In the genomic region with DNA sequence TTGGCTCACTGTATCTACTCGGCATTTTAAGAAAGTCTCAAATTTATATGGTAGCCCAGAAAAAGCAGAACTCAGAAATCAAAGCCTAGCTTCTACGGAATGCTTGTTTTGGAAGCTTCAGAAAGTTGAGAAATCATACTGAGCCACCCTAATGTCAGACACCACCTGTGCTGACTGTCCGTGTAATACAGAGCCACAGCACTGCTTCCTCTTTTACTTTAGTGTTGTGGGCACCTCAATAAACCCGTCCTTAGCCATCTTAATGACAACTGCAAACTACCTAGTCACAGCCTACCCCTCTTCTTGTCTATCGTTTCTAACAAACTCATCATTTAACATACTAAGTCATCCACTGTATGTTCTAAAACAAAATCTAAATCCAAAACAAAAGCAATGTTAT, we compare ENCODE assay signal across 19 mouse cellular contexts. TPM values are rescaled to one million over a fixed set of nuclear protein-coding genes. Genes with fewer than 3 reads are reported as not detected.
DNase-seq lines count a peak whose midpoint lies in the region; ATAC-seq and TF ChIP-seq lines count a peak whose summit lies in the region.
"Had no signal": no experiment of that assay in that cellular context is flagged by ENCODE, and none has a peak within 500 bp of the region (broad histone marks: within the 10 kb centered on the region; RNA-seq: fewer than 3 reads in every experiment).

No protein-coding gene starts in this region.

- peaks cover 3 to 8% of the 10 kb centered on the region in 2 experiments; a peak in 3 of 4 replicates for H3K4me1 ChIP-seq in MEL (ENCODE audit: control insufficient read depth in 1 of 2, insufficient read depth in 2 of 2, low read length in 2 of 2)
- peaks cover 37% of the 10 kb centered on the region for H3K4me1 ChIP-seq in liver, embryonic 15.5 days (replicated peaks)

- peak overlapping the region; percentile 2; the same call in 1 of the 2 replicates for H3K4me3 ChIP-seq in layer of hippocampus, adult 2 months
- H3K4me3 ChIP-seq in MEL (ENCODE audit: control insufficient read depth in 1 of 2, insufficient read depth in 1 of 2, low read depth in 2 of 2, low read length in 2 of 2): no peak overlapping the region
- H3K4me3 ChIP-seq in liver, embryonic 15.5 days (replicated peaks): no peak overlapping the region
- H3K4me3 ChIP-seq: forebrain, embryonic 13.5 days; hindbrain, embryonic 10.5 days; limb, embryonic 15.5 days; midbrain, embryonic 15.5 days; neural tube, embryonic 15.5 days had no signal

- H3K79me2 ChIP-seq in MEL (ENCODE audit: control insufficient read depth, insufficient read depth, low read length, poor library complexity): peaks cover 38% of the 10 kb centered on the region

- WGBS in liver, embryonic 15.5 days (ENCODE audit: insufficient replicate concordance): 43% methylated on average over 5 of the region's 5 CpGs

- TF ChIP-seq CTCF in layer of hippocampus, adult 2 months (conservative IDR thresholded peaks at IDR 0.05): no peak
- no peak for TF ChIP-seq CTCF in MEL (IDR thresholded peaks at IDR 0.05 in 2 of 3, conservative IDR thresholded peaks at IDR 0.05 in 1 of 3; ENCODE audit: control insufficient read depth in 1 of 3, insufficient read depth in 1 of 3, low read depth in 2 of 3, low read length in 3 of 3, poor library complexity in 1 of 3, severe bottlenecking in 1 of 3)

- no peaks in the 10 kb centered on the region for H3K27me3 ChIP-seq in MEL (ENCODE audit: control insufficient read depth in 1 of 2, insufficient read depth in 2 of 2, low read length in 2 of 2)
- no peaks in the 10 kb centered on the region for H3K27me3 ChIP-seq in liver, embryonic 15.5 days
- H3K27me3 ChIP-seq in splenic B cell, adult 2 months (ENCODE audit: control insufficient read depth, insufficient read depth, low read length, poor library complexity, severe bottlenecking): no peaks in the 10 kb centered on the region
- H3K27me3 ChIP-seq: forebrain, embryonic 13.5 days; limb, embryonic 15.5 days; midbrain, embryonic 15.5 days; neural tube, embryonic 15.5 days had no signal

- ATAC-seq in liver, embryonic 15.5 days (ENCODE audit: insufficient read depth): no peak
- ATAC-seq: forebrain, embryonic 13.5 days; hindbrain, postnatal 0 days; intestine, postnatal 0 days; lung, postnatal 0 days; midbrain, embryonic 15.5 days had no signal

- no peak for TF ChIP-seq POLR2A in MEL (IDR thresholded peaks at IDR 0.05; ENCODE audit: control insufficient read depth in 1 of 2, insufficient read depth in 1 of 2, low read depth in 1 of 2, low read length in 2 of 2, poor library complexity in 1 of 2)

- H3K4me2 ChIP-seq in liver, embryonic 15.5 days: peak overlapping the region; percentile 93; the same call in 1 of the 2 replicates
- H3K4me2 ChIP-seq: forebrain, embryonic 13.5 days; limb, embryonic 15.5 days; midbrain, embryonic 15.5 days; neural tube, embryonic 15.5 days had no signal

- peaks cover 20 to 21% of the 10 kb centered on the region in 2 experiments for H3K36me3 ChIP-seq in MEL (ENCODE audit: control insufficient read depth in 1 of 2, insufficient read depth in 2 of 2, low read length in 2 of 2)
- peaks cover 55% of the 10 kb centered on the region for H3K36me3 ChIP-seq in liver, embryonic 15.5 days (replicated peaks)
- peaks cover 10% of the 10 kb centered on the region for H3K36me3 ChIP-seq in splenic B cell, adult 2 months (ENCODE audit: control insufficient read depth, insufficient read depth, low read length, poor library complexity, severe bottlenecking)

- no peak for TF ChIP-seq RAD21 in MEL (IDR thresholded peaks at IDR 0.05; ENCODE audit: low read depth, low read length)

- no peak overlapping the region for H3K27ac ChIP-seq in layer of hippocampus, adult 2 months
- H3K27ac ChIP-seq in MEL (ENCODE audit: control insufficient read depth, low read depth, low read length): no peak overlapping the region
- no peak overlapping the region; the same call in 1 of the 2 replicates for H3K27ac ChIP-seq in liver, embryonic 15.5 days (replicated peaks)
- H3K27ac ChIP-seq: forebrain, embryonic 13.5 days; hindbrain, embryonic 10.5 days; hindbrain, postnatal 0 days; limb, embryonic 15.5 days; midbrain, embryonic 15.5 days; neural tube, embryonic 15.5 days had no signal

- no peaks in the 10 kb centered on the region for H3K9me3 ChIP-seq in MEL (replicated peaks; ENCODE audit: insufficient read depth, low read length)
- H3K9me3 ChIP-seq in liver, embryonic 15.5 days (replicated peaks): no peaks in the 10 kb centered on the region
- H3K9me3 ChIP-seq: forebrain, embryonic 13.5 days; hindbrain, embryonic 10.5 days; limb, embryonic 15.5 days; midbrain, embryonic 15.5 days; neural tube, embryonic 15.5 days had no signal

- DNase-seq in layer of hippocampus, adult 2 months (ENCODE audit: low spot score in 2 of 2): no peak
- DNase-seq in layer of hippocampus, adult 9-10 months (ENCODE audit: low spot score): no peak
- peak; percentile 33 for DNase-seq in MEL (ENCODE audit: low read depth, low spot score)
- peak; percentile 65 for DNase-seq in splenic B cell, adult 2 months (ENCODE audit: low read depth, low spot score)
- DNase-seq in kidney, adult 8-10 months: no peak
- DNase-seq in thymus, postnatal 10 days (ENCODE audit: low spot score in 2 of 2): no peak
- DNase-seq: cerebellum, adult 8-10 months; gastrocnemius, postnatal 25 days; right cerebral cortex, postnatal 14 days; thymus, adult 2 months had no signal

- no peak for TF ChIP-seq EP300 in MEL (IDR thresholded peaks at IDR 0.05; ENCODE audit: low read depth in 1 of 2, low read length in 2 of 2)

- H3K9ac ChIP-seq in MEL (ENCODE audit: control insufficient read depth, low read depth, low read length, poor library complexity, severe bottlenecking): no peak overlapping the region
- H3K9ac ChIP-seq in liver, embryonic 15.5 days: no peak overlapping the region
- H3K9ac ChIP-seq: forebrain, embryonic 13.5 days; limb, embryonic 15.5 days; midbrain, embryonic 15.5 days; neural tube, embryonic 15.5 days had no signal

TF ChIP-seq in MEL, 35 proteins besides CTCF, POLR2A, EP300 and RAD21:
- TF ChIP-seq USF1 (IDR thresholded peaks at IDR 0.05; ENCODE audit: low read depth, low read length) (no peak), MAX (IDR thresholded peaks at IDR 0.05; ENCODE audit: low read length) (no peak), SIN3A (IDR thresholded peaks at IDR 0.05; ENCODE audit: low read length) (no peak), ETS1 (IDR thresholded peaks at IDR 0.05; ENCODE audit: low read depth, low read length) (no peak), GATA1 (IDR thresholded peaks at IDR 0.05; ENCODE audit: low read depth, low read length) (no peak), MEF2A (IDR thresholded peaks at IDR 0.05; ENCODE audit: extremely low read depth, insufficient replicate concordance, low read depth, low read length, poor library complexity, severe bottlenecking) (no peak), MXI1 (IDR thresholded peaks at IDR 0.05; ENCODE audit: low read depth, low read length) (no peak), HCFC1 (IDR thresholded peaks at IDR 0.05; ENCODE audit: low read depth, low read length) (no peak), ZNF384 (IDR thresholded peaks at IDR 0.05; ENCODE audit: low read depth, low read length) (no peak), MYB (IDR thresholded peaks at IDR 0.05; ENCODE audit: low read depth, low read length) (no peak), CHD2 (IDR thresholded peaks at IDR 0.05; ENCODE audit: low read length) (no peak), KAT2A (conservative IDR thresholded peaks at IDR 0.05; ENCODE audit: low read depth, low read length) (no peak), TBP (IDR thresholded peaks at IDR 0.05; ENCODE audit: low read depth, low read length) (no peak), RCOR1 (IDR thresholded peaks at IDR 0.05; ENCODE audit: low read depth, low read length) (no peak), POLR2AphosphoS2 (IDR thresholded peaks at IDR 0.05; ENCODE audit: low read length) (no peak), SMC3 (IDR thresholded peaks at IDR 0.05; ENCODE audit: low read depth, low read length) (no peak), GABPA (IDR thresholded peaks at IDR 0.05; ENCODE audit: low read depth, low read length) (no peak), MAFK (IDR thresholded peaks at IDR 0.05; ENCODE audit: borderline replicate concordance, low read depth, low read length) (no peak), ZC3H11A (IDR thresholded peaks at IDR 0.05; ENCODE audit: low read depth, low read length) (no peak), ZKSCAN1 (IDR thresholded peaks at IDR 0.05; ENCODE audit: low read depth, low read length) (no peak)

RNA-seq across cellular contexts. Expression of gene Usp38, which starts 4.3 kb away (rescaled TPM):
- 10 to 100 TPM; 23.3 to 26.0 TPM for total RNA-seq in layer of hippocampus, adult 2 months (2021)
- total RNA-seq in MEL (2012; rRNA removed): 27.5 and 32.3 TPM in 2 replicates
- polyA plus RNA-seq in MEL (2012; ENCODE audit: insufficient read depth in 1 of 2, insufficient read length in 2 of 2, low read depth in 1 of 2, low replicate concordance in 2 of 2, missing spikeins in 1 of 2): 10 to 100 TPM in 1 of 2 experiments, not detected in 1; 22.6 TPM
- polyA plus RNA-seq in liver, embryonic 15.5 days (2015; fragmentation: Nextera tagmentation; extraction: Ambion mirVana): 9.2 and 9.4 TPM in 2 replicates

Comparison
In these comparisons a context has a peak if more than half of its experiments do, and no peak if none do; other contexts are left out.
1. DNase-seq: peak in MEL (single experiment) and splenic B cell, adult 2 months (single experiment); none in layer of hippocampus, adult 2 months (0 of 2), layer of hippocampus, adult 9-10 months (single experiment), kidney, adult 8-10 months (0 of 2) and thymus, postnatal 10 days (0 of 2).